Mouse (Mus musculus): ENCODE results near the gene Arl14ep. TPM values are rescaled to one million over a fixed set of nuclear protein-coding genes. Genes with fewer than 3 reads are reported as not detected.
A peak's percentile ranks its signal among the peaks of the same experiment; 100 is the strongest.
"Not testable (repeated sequence)": the region's sequence is repeated elsewhere in the genome, so short reads cannot be mapped to it uniquely, and the experiment has no call there.

Gene Arl14ep
- total RNA-seq (2015): 24.5 and 31.4 TPM in 2 replicates
- 25.9 and 26.3 TPM in 2 replicates for total RNA-seq (2017)

DNA sequence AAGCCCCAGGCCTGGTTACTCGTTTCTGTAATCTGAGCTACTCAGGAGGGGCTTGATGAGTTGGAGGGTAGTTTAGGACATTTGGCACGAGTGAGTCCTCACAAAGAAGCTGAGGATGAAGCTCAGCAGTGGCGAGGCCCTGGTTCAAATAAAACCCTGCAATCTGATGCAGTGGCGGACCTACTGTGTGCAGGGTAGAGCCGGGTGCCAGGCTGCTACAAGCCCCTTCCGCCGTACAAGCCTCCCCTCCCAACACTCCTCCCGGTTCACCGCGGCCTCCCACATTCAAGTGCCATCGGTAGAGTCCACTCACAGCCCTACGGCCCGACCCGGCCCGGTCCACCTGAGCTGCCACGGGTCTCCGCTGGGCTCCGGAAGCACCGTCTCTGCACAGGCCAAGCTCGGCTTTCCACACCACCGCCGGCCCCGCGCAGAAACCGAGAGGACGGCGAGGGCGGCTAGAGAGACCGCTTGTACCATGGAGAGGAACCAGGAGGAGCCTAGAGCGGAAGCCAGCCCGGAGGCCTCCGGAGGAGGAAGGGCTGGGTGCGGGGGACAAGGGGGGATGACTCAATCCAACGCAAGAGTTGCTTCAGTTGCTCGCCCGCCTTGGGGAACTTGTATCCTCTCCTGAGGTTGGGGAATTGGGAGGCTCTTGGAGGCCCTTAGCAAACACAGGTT lies at the start of gene Arl14ep:
Arl14ep (minus strand) TSS at position 466 of the 681 bp plus-strand sequence.
- ATAC-seq (ENCODE audit: poor library complexity, severe bottlenecking): peak; percentile 98

DNA sequence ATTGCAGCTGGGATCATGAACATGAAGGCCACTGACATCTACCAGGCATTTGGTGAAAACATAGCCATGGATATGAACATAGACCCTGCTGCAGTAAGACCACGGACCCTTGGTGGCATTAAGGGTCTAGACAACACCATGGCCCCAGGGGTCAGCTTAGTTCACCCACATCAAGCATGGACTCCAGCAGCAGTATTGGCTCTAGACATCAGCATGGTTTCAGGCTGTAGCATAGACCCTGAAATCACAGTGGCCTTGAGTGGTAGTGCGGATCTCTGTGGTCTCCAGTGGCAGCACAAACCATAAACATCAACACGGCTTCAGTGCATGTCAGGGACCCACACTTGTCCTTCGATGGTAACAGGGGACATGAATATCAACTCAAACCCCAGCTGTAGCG lies 48.5 kb upstream of the Arl14ep start:
- no peak for ATAC-seq (ENCODE audit: poor library complexity, severe bottlenecking)

DNA sequence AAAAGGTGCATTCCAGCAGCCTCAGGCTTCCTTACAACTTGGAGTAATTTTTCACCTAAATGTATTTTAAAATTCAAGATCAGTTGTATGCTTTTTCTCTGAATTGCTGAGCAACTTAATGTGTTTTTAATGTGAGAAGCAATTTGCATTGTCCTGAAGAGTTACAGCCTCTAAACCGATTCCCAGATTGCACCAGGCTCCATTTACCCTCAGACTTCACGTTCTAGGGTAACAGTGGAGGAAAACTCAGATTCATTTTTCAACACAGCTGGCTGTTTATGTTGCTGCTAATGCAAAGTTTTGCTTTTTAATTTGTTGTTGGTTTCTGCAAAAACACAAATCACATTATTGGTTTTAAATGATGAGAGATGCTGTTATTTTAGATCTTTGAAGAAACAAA lies 45.1 kb upstream of the Arl14ep start:
- no peak for ATAC-seq (ENCODE audit: poor library complexity, severe bottlenecking)

GRCm38 (mm10) chr2:107013161-107013560 lies 38.9 kb upstream of the Arl14ep start:
- no peak for ATAC-seq (ENCODE audit: poor library complexity, severe bottlenecking)

DNA sequence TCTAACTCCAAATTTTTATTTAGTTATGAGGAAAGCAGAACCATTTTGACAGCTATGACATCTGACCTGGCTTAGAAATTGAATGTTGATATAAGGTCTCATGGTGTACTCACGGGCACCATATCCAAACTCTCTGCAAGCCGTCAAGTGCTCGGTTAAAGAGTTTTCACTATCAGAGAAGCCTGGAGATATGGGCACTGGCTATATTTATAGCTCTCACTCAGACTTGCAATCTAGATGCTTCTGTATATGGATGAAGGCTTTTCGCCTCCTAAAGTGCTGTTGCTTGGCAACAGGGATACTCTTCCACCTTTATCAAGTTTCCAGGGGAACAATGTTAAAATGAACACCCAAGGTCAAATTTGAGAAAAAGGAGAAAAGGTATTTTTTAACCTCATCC lies 38.1 kb upstream of the Arl14ep start:
- ATAC-seq (ENCODE audit: poor library complexity, severe bottlenecking): no peak

DNA sequence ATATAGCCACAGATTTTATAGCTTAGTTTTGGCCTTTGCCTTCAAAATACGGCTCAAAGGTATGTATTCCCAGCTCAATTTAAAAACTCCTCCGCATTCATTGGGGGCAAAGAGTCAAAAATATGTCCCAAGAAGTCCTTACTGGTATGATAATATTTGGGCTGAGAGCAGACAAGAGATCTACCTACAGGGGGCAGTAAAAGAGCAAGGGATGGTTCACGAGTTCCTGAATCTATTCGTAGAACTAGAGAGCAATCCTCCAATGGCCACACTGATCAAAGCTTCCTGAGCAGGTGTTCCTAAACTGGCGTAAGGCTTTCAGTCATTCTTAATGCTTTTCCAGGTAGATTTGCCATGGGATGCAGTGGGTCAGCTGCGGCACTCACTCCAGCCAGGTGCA lies 35.9 kb upstream of the Arl14ep start:
- no peak for ATAC-seq (ENCODE audit: poor library complexity, severe bottlenecking)

GRCm38 (mm10) chr2:107006378-107006777 lies 32.2 kb upstream of the Arl14ep start:
- ATAC-seq (ENCODE audit: poor library complexity, severe bottlenecking): no peak

- ATAC-seq (ENCODE audit: poor library complexity, severe bottlenecking): not testable (repeated sequence)
Observed at GRCm38 (mm10) chr2:107005876-107006275, 31.7 kb upstream of the Arl14ep start.

- no peak for ATAC-seq (ENCODE audit: poor library complexity, severe bottlenecking)
Observed at GRCm38 (mm10) chr2:106991261-106991660, 17.0 kb upstream of the Arl14ep start.

- ATAC-seq (ENCODE audit: poor library complexity, severe bottlenecking): no peak
Observed at GRCm38 (mm10) chr2:106984945-106985344, 10.7 kb upstream of the Arl14ep start.

GRCm38 (mm10) chr2:106982503-106982902 lies 8.3 kb upstream of the Arl14ep start:
- ATAC-seq (ENCODE audit: poor library complexity, severe bottlenecking): no peak

GRCm38 (mm10) chr2:106976472-106976871 lies 2.2 kb upstream of the Arl14ep start:
- no peak for ATAC-seq (ENCODE audit: poor library complexity, severe bottlenecking)

DNA sequence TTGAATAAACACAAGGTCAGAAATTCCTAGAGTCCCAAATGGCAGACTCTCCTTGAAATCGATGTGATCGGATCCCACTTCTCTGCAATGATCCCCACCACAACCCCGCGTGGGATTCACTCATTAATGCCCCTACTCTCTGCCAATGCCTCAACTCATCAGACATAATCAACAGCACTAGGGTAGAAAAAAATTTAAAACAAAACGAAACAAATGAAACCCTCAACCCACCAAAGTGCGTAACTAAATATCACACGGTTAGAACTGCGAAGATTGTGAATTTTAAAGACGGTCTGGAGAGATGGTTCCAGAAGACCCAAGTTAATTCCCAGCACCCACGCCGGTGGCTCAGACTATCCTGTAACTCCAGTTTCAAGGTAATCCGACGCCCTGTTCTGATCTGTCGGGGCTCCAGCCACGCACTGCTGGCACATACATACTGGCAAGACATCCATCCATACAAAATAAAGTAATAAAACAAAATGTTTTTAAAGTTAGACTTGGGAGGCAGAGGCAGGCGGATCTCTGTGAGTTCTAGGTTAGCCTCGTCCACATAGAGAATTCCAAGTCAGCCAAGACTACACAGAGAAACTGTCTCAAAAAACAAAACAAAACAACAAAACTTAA lies 779 bp downstream of the Arl14ep start:
- no peak for ATAC-seq (ENCODE audit: poor library complexity, severe bottlenecking)

GRCm38 (mm10) chr2:106972851-106973250 lies 1.4 kb downstream of the Arl14ep start:
- ATAC-seq (ENCODE audit: poor library complexity, severe bottlenecking): no peak

DNA sequence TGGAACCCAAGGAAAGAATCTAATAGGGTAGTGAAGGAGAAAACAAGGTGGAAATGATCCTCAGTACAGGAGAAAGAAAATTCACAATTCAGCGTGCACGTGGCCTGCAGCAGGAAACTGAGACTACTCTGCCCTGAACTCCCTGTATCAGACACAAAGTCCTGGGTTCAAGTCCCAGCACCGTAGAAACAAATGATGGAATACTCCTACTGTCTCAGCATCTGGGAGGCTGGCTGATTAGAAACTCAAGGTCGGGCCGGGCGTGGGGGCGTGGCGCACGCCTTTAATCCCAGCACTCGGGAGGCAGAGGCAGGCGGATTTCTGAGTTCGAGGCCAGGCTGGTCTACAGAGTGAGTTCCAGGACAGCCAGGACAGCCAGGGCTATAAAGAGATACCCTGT lies 3.3 kb downstream of the Arl14ep start:
- no peak for ATAC-seq (ENCODE audit: poor library complexity, severe bottlenecking)

GRCm38 (mm10) chr2:106968320-106968719 lies 5.9 kb downstream of the Arl14ep start:
- ATAC-seq (ENCODE audit: poor library complexity, severe bottlenecking): no peak

GRCm38 (mm10) chr2:106963560-106963959 lies 10.7 kb downstream of the Arl14ep start:
- no peak for ATAC-seq (ENCODE audit: poor library complexity, severe bottlenecking)

DNA sequence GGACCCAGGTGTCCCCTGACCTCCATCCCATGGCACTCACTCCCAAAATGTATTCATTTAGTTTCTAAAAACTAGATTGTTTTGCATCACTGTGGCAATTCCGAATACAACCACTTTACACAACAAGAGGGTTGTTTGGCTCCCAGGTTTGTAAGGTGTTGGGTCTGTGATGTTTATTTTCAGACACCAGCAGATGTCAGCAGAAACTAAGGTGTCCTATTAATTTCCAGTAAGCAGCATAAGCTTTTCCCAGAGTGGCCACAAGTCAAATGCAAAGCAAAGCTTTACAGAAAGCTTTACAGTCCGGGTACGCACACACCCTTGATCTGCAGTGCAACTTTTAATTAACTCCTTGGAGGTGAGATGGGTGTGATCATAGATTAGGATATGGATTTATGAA lies 12.6 kb downstream of the Arl14ep start:
- no peak for ATAC-seq (ENCODE audit: poor library complexity, severe bottlenecking)

- no peak for ATAC-seq (ENCODE audit: poor library complexity, severe bottlenecking)
Observed at GRCm38 (mm10) chr2:106961066-106961465, 13.2 kb downstream of the Arl14ep start.

GRCm38 (mm10) chr2:106960237-106960636 lies 14.0 kb downstream of the Arl14ep start:
- ATAC-seq (ENCODE audit: poor library complexity, severe bottlenecking): no peak

DNA sequence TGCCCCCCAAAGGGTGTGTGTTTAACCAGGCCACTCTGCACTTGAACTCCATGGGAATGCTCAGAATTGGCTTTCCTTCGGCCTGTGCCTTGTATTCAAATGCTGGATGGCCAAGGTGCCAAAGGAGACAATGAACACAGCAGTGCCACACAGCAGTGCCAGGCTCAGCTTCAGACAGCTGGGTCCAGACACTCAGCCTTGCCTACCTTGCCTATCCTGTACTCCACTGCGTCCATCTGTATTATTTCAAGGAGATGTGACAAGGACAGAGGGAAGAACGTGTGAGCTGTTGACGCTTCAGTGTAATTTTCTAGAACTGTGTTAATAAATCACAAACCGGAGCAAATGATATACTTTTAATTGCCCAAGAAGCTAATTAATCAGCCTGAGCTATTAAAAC lies 14.8 kb downstream of the Arl14ep start:
- 0 out of 2 replicates have a peak, but pooled peaks have one; percentile 8 for ATAC-seq (ENCODE audit: poor library complexity, severe bottlenecking)

GRCm38 (mm10) chr2:106958916-106959315 lies 15.3 kb downstream of the Arl14ep start:
- no peak for ATAC-seq (ENCODE audit: poor library complexity, severe bottlenecking)

DNA sequence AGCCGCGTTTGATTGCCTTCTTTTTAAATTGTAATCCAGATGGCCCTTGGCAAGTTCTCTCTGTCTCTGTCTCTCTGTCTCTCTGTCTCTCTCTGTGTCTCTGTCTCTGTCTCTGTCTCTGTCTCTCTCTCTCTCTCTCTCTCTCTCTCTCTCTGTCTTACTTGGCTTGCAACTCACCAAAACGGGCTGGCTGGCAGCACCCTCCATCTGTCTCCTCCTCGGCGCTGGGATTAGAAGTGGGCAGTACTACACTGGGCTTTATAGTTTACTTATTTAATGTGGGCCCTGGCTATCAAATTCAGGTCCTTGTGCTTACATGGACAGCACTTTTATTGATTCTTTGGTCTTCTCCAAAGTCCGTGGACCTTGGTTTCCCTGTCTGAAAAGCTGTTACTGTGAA lies 18.1 kb downstream of the Arl14ep start:
- ATAC-seq (ENCODE audit: poor library complexity, severe bottlenecking): no peak

All from megakaryocyte, adult 5-6 weeks (primary cell).